Mouse (Mus musculus) kidney, adult 9 months (tissue): ENCODE data around the gene Nol4l.

Experiments used
- DNase-seq: peaks from one replicate; pipeline ENCODE4 v3.0.0; 2022

Gene Nol4l

GRCm38 (mm10) chr2:153542936-153543668 is 13.3 kb upstream of the Nol4l start:
- DNase-seq: no peak

- DNase-seq: no peak
Measured at GRCm38 (mm10) chr2:153538898-153539297, 9.1 kb upstream of the Nol4l start.

- no peak for DNase-seq
Measured at GRCm38 (mm10) chr2:153533981-153534380, 4.2 kb upstream of the Nol4l start.

GRCm38 (mm10) chr2:153530948-153531347 is 1.2 kb upstream of the Nol4l start:
- no peak for DNase-seq

GRCm38 (mm10) chr2:153529365-153529781 is 398 bp downstream of the Nol4l start:
- DNase-seq: peak; percentile 43

- DNase-seq: no peak
Measured at GRCm38 (mm10) chr2:153528571-153529364, 1.0 kb downstream of the Nol4l start.

- no peak for DNase-seq
Measured at GRCm38 (mm10) chr2:153527580-153528531, 1.9 kb downstream of the Nol4l start.

GRCm38 (mm10) chr2:153526850-153527530 is 2.8 kb downstream of the Nol4l start:
- no peak for DNase-seq

- no peak for DNase-seq
Measured at GRCm38 (mm10) chr2:153525906-153526311, 3.9 kb downstream of the Nol4l start.

- DNase-seq: no peak
Measured at GRCm38 (mm10) chr2:153524727-153525126, 5.0 kb downstream of the Nol4l start.

GRCm38 (mm10) chr2:153523656-153524055 is 6.1 kb downstream of the Nol4l start:
- DNase-seq: no peak

- DNase-seq: no peak
Measured at GRCm38 (mm10) chr2:153523143-153523542, 6.6 kb downstream of the Nol4l start.

- DNase-seq: no peak
Measured at GRCm38 (mm10) chr2:153522270-153522669, 7.5 kb downstream of the Nol4l start.

GRCm38 (mm10) chr2:153520057-153520456 is 9.7 kb downstream of the Nol4l start:
- no peak for DNase-seq

GRCm38 (mm10) chr2:153516961-153517360 is 12.8 kb downstream of the Nol4l start:
- peak; percentile 64 for DNase-seq

GRCm38 (mm10) chr2:153515582-153515981 is 14.2 kb downstream of the Nol4l start:
- no peak for DNase-seq

- DNase-seq: no peak
Measured at GRCm38 (mm10) chr2:153514497-153515380, 15.0 kb downstream of the Nol4l start.

GRCm38 (mm10) chr2:153513983-153514382 is 15.8 kb downstream of the Nol4l start:
- DNase-seq: no peak

GRCm38 (mm10) chr2:153512416-153513323 is 17.1 kb downstream of the Nol4l start:
- no peak for DNase-seq

GRCm38 (mm10) chr2:153511562-153511961 is 18.2 kb downstream of the Nol4l start:
- no peak for DNase-seq
